Mouse (Mus musculus) neural tube, embryonic 11.5 days (tissue): ENCODE results near the gene Zzef1. TPM values are rescaled to one million over a fixed set of nuclear protein-coding genes. Genes with fewer than 3 reads are reported as not detected.

Source experiments
- ATAC-seq: fragments of 200-750 bp; cut with Nextera tagmentation; 2 replicates; pipeline ENCODE4 v1.8.0; 2017; ENCODE audit warnings: moderate number of reproducible peaks, mild to moderate bottlenecking, moderate TSS enrichment, moderate library complexity; ENCODE audit not compliant: insufficient read depth, low FRiP score, low TSS enrichment
- DNase-seq: peaks from one replicate; pipeline ENCODE4 v3.0.0-alpha.2; 2015; ENCODE audit warnings: low spot score
- H3K27ac ChIP-seq: fragments of 300-500 bp; sonication (generic); 2 replicates; pipeline ENCODE4 v1.5.1; 2014; ENCODE audit warnings: low read depth, mild to moderate bottlenecking, low read length
- H3K27me3 ChIP-seq: fragments of 300-500 bp; sonication (generic); 2 replicates; pipeline ENCODE4 v1.6.1; 2014; ENCODE audit warnings: mild to moderate bottlenecking, low read length, mixed read lengths; ENCODE audit not compliant: control insufficient read depth, insufficient read depth
- H3K36me3 ChIP-seq: fragments of 300-500 bp; sonication (generic); 2 replicates; pipeline ENCODE4 v1.6.1; 2014; ENCODE audit warnings: mild to moderate bottlenecking, low read length, moderate library complexity, mixed read lengths; ENCODE audit not compliant: control insufficient read depth, insufficient read depth
- H3K4me1 ChIP-seq: fragments of 300-500 bp; sonication (generic); 2 replicates; pipeline ENCODE4 v1.6.1; 2014; ENCODE audit warnings: low read length, mixed read lengths; ENCODE audit not compliant: control insufficient read depth, insufficient read depth
- H3K4me2 ChIP-seq: fragments of 300-500 bp; sonication (generic); 2 replicates; pipeline ENCODE4 v1.6.1; 2014; ENCODE audit warnings: low read depth, mild to moderate bottlenecking, moderate library complexity
- H3K4me3 ChIP-seq: fragments of 300-500 bp; sonication (generic); 2 replicates; pipeline ENCODE4 v1.5.1; 2014; ENCODE audit warnings: low read depth, low read length
- H3K9ac ChIP-seq: fragments of 300-500 bp; sonication (generic); 2 replicates; pipeline ENCODE4 v1.6.1; 2014; ENCODE audit warnings: mild to moderate bottlenecking, low read length
- H3K9me3 ChIP-seq: fragments of 300-500 bp; sonication (generic); 2 replicates; pipeline ENCODE4 v1.6.1; 2016; ENCODE audit warnings: low read length; ENCODE audit not compliant: control insufficient read depth
- WGBS: fragments of 180-500 bp; shearing (Covaris S2); extraction: QIAGEN DNeasy Blood & Tissue Kit; methylation state at CpG from one replicate; pipeline ENCODE4 v1.1.7; 2014; 5-methylcytosine and 5-hydroxymethylcytosine counted together
- polyA plus RNA-seq: library from polyadenylated mRNA; unstranded; fragments of >200 nt; fragmentation: Nextera tagmentation; extraction: Ambion mirVana; gene quantifications from 2 replicates; pipeline ENCODE4 v1.2.1, GENCODE M21; 2014

Zzef1 gene
- polyA plus RNA-seq, 1 experiment from 2014 or later, result 10.6 TPM

- no peak overlapping the region for H3K9ac ChIP-seq
- no peak overlapping the region for H3K27ac ChIP-seq
- no peak overlapping the region for H3K4me3 ChIP-seq
- H3K9me3 ChIP-seq, result no peaks in the 10 kb centered on the region
- DNase-seq (no peak), ATAC-seq (no peak)
- WGBS, result 82% methylated on average over 6 of the region's 6 CpGs
- H3K36me3 ChIP-seq, result no peaks in the 10 kb centered on the region
- no peak overlapping the region for H3K4me2 ChIP-seq
- no peaks in the 10 kb centered on the region for H3K27me3 ChIP-seq
- H3K4me1 ChIP-seq, result no peaks in the 10 kb centered on the region
Observed at GRCm38 (mm10) chr11:72952697-72953096, 156.7 kb downstream of the Zzef1 start.

- Histone ChIP-seq H3K9ac (no peak overlapping the region), H3K27me3 (no peaks in the 10 kb centered on the region), H3K4me1 (no peaks in the 10 kb centered on the region), H3K36me3 (no peaks in the 10 kb centered on the region), H3K9me3 (no peaks in the 10 kb centered on the region), H3K4me3 (no peak overlapping the region), H3K27ac (no peak overlapping the region), H3K4me2 (no peak overlapping the region)
- DNase-seq (no peak), ATAC-seq (no peak)
- WGBS, result 72% methylated on average over 1 of the region's 1 CpGs
Observed at GRCm38 (mm10) chr11:72953116-72953439, 157.1 kb downstream of the Zzef1 start.

GRCm38 (mm10) chr11:72953440-72954151 is 157.6 kb downstream of the Zzef1 start:
- WGBS, result 90% methylated on average over 4 of the region's 4 CpGs
- no peaks in the 10 kb centered on the region for H3K4me1 ChIP-seq
- H3K4me2 ChIP-seq, result no peak overlapping the region
- H3K27ac ChIP-seq, result no peak overlapping the region
- H3K27me3 ChIP-seq, result no peaks in the 10 kb centered on the region
- DNase-seq, result no peak
- H3K9ac ChIP-seq, result no peak overlapping the region
- H3K4me3 ChIP-seq, result no peak overlapping the region
- H3K36me3 ChIP-seq, result no peaks in the 10 kb centered on the region
- ATAC-seq, result no peak
- no peaks in the 10 kb centered on the region for H3K9me3 ChIP-seq

- Histone ChIP-seq H3K27ac (no peak overlapping the region), H3K36me3 (no peaks in the 10 kb centered on the region), H3K27me3 (peaks cover under 1% of the 10 kb centered on the region), H3K9me3 (no peaks in the 10 kb centered on the region), H3K4me2 (no peak overlapping the region), H3K9ac (no peak overlapping the region), H3K4me3 (no peak overlapping the region), H3K4me1 (no peaks in the 10 kb centered on the region)
- 92% methylated on average over 4 of the region's 4 CpGs for WGBS
- ATAC-seq (no peak), DNase-seq (no peak)
Observed at GRCm38 (mm10) chr11:72954216-72954615, 158.2 kb downstream of the Zzef1 start.

GRCm38 (mm10) chr11:72955339-72955974 is 159.4 kb downstream of the Zzef1 start:
- no peaks in the 10 kb centered on the region for H3K4me1 ChIP-seq
- H3K27me3 ChIP-seq, result peaks cover 13% of the 10 kb centered on the region
- H3K9me3 ChIP-seq, result no peaks in the 10 kb centered on the region
- H3K9ac ChIP-seq, result no peak overlapping the region
- H3K4me3 ChIP-seq, result no peak overlapping the region
- H3K4me2 ChIP-seq, result no peak overlapping the region
- ATAC-seq (no peak), DNase-seq (no peak)
- H3K36me3 ChIP-seq, result no peaks in the 10 kb centered on the region
- H3K27ac ChIP-seq, result no peak overlapping the region
- WGBS, result 72% methylated on average over 5 of the region's 5 CpGs

- H3K9ac ChIP-seq, result no peak overlapping the region
- DNase-seq, result no peak
- H3K4me2 ChIP-seq, result no peak overlapping the region
- WGBS, result 48% methylated on average over 2 of the region's 2 CpGs
- peaks cover 31% of the 10 kb centered on the region for H3K27me3 ChIP-seq
- H3K36me3 ChIP-seq, result no peaks in the 10 kb centered on the region
- ATAC-seq, result no peak
- H3K27ac ChIP-seq, result no peak overlapping the region
- peaks cover 3% of the 10 kb centered on the region; the same call in 1 of the 2 replicates for H3K4me1 ChIP-seq
- no peaks in the 10 kb centered on the region for H3K9me3 ChIP-seq
- H3K4me3 ChIP-seq, result no peak overlapping the region
Observed at GRCm38 (mm10) chr11:72957318-72957717, 161.3 kb downstream of the Zzef1 start.

- ATAC-seq, result no peak
Observed at GRCm38 (mm10) chr11:72959924-72960679, 164.1 kb downstream of the Zzef1 start.

GRCm38 (mm10) chr11:72960723-72961071 is 164.7 kb downstream of the Zzef1 start:
- WGBS, result 3% methylated on average over 15 of the region's 15 CpGs
- DNase-seq (no peak), ATAC-seq (no peak)
- Histone ChIP-seq H3K27ac (no peak overlapping the region), H3K9me3 (no peaks in the 10 kb centered on the region), H3K27me3 (peaks cover 36% of the 10 kb centered on the region), H3K4me2 (peak overlapping the region; percentile 31), H3K4me1 (peaks cover 3% of the 10 kb centered on the region; the same call in 1 of the 2 replicates), H3K4me3 (peak overlapping the region; percentile 25), H3K9ac (no peak overlapping the region), H3K36me3 (no peaks in the 10 kb centered on the region)

More at GRCm38 (mm10) chr11:72959924-72960679, 164.1 kb downstream of the Zzef1 start:
- Histone ChIP-seq H3K4me1 (peaks cover 3% of the 10 kb centered on the region; the same call in 1 of the 2 replicates), H3K4me2 (no peak overlapping the region), H3K27me3 (peaks cover 36% of the 10 kb centered on the region), H3K27ac (no peak overlapping the region), H3K9ac (no peak overlapping the region), H3K4me3 (no peak overlapping the region), H3K36me3 (no peaks in the 10 kb centered on the region), H3K9me3 (no peaks in the 10 kb centered on the region)
- no peak for DNase-seq
- WGBS, result 12% methylated on average over 15 of the region's 15 CpGs
